ENCODE assay signal across 12 mouse cellular contexts in genomic region chr5:149427277-149428060, GRCm38 (mm10). TPM values are rescaled to one million over a fixed set of nuclear protein-coding genes. Genes with fewer than 3 reads are reported as not detected.
DNase-seq lines count a peak whose midpoint lies in the region; ATAC-seq lines count a peak whose summit lies in the region.
"Had no signal": no experiment of that assay in that cellular context is flagged by ENCODE, and none has a peak within 500 bp of the region (broad histone marks: within the 10 kb centered on the region; RNA-seq: fewer than 3 reads in every experiment).

No protein-coding gene starts in this region.

- H3K9ac ChIP-seq in liver, embryonic 11.5 days (ENCODE audit: low read depth, low read length), result no peak overlapping the region
- H3K9ac ChIP-seq in forebrain, embryonic 15.5 days (replicated peaks), result no peak overlapping the region
- H3K9ac ChIP-seq in stomach, embryonic 16.5 days (ENCODE audit: low read length), result no peak overlapping the region
- H3K9ac ChIP-seq: lung, embryonic 15.5 days had no signal

- no peaks in the 10 kb centered on the region for H3K27me3 ChIP-seq in liver, embryonic 11.5 days (replicated peaks; ENCODE audit: control insufficient read depth, insufficient read depth, low read length)
- H3K27me3 ChIP-seq in forebrain, embryonic 15.5 days, result no peaks in the 10 kb centered on the region
- H3K27me3 ChIP-seq in stomach, embryonic 16.5 days (ENCODE audit: control insufficient read depth, insufficient read depth, low read length), result no peaks in the 10 kb centered on the region
- H3K27me3 ChIP-seq: heart, embryonic 13.5 days; lung, embryonic 15.5 days had no signal

- DNase-seq in liver, embryonic 11.5 days (ENCODE audit: low spot score), result no peak
- DNase-seq in liver, result no peak
- no peak for DNase-seq in layer of hippocampus, postnatal 36 days
- no peak for DNase-seq in c-Kit-positive CD71-positive TER-119-positive erythroid progenitor cells, embryonic 14.5 days (ENCODE audit: low spot score)
- DNase-seq: gastrocnemius, adult 2 months had no signal

- H3K4me1 ChIP-seq in liver, embryonic 11.5 days (replicated peaks; ENCODE audit: control insufficient read depth, insufficient read depth, low read length), result peaks cover 16% of the 10 kb centered on the region
- peaks cover 22% of the 10 kb centered on the region for H3K4me1 ChIP-seq in forebrain, embryonic 15.5 days
- H3K4me1 ChIP-seq in stomach, embryonic 16.5 days (ENCODE audit: control insufficient read depth, insufficient read depth, low read length), result peaks cover 18% of the 10 kb centered on the region

- ATAC-seq in liver, embryonic 11.5 days (replicated peaks; ENCODE audit: low FRiP score), result no peak
- ATAC-seq in activated CD4-positive, CD25-positive, alpha-beta regulatory T cell, adult 4 months, result peak; percentile 57
- ATAC-seq in forebrain, embryonic 15.5 days (replicated peaks), result no peak
- ATAC-seq in stomach, embryonic 16.5 days (ENCODE audit: insufficient read depth, low FRiP score), result no peak

- H3K36me3 ChIP-seq in liver, embryonic 11.5 days (ENCODE audit: control insufficient read depth, insufficient read depth, low read length), result no peaks in the 10 kb centered on the region
- no peaks in the 10 kb centered on the region for H3K36me3 ChIP-seq in forebrain, embryonic 15.5 days
- H3K36me3 ChIP-seq in stomach, embryonic 16.5 days (ENCODE audit: control insufficient read depth, insufficient read depth, low read length), result no peaks in the 10 kb centered on the region
- H3K36me3 ChIP-seq: heart, embryonic 13.5 days; lung, embryonic 15.5 days had no signal

- H3K9me3 ChIP-seq in liver, embryonic 11.5 days (ENCODE audit: control insufficient read depth, low read length), result no peaks in the 10 kb centered on the region
- no peaks in the 10 kb centered on the region for H3K9me3 ChIP-seq in forebrain, embryonic 15.5 days
- H3K9me3 ChIP-seq in stomach, embryonic 16.5 days (replicated peaks; ENCODE audit: control insufficient read depth, low read length), result no peaks in the 10 kb centered on the region
- H3K9me3 ChIP-seq: heart, embryonic 13.5 days; lung, embryonic 15.5 days had no signal

- no peak overlapping the region for H3K4me3 ChIP-seq in liver, embryonic 11.5 days (ENCODE audit: low read depth, low read length)
- H3K4me3 ChIP-seq in forebrain, embryonic 15.5 days, result no peak overlapping the region
- no peak overlapping the region for H3K4me3 ChIP-seq in stomach, embryonic 16.5 days (replicated peaks; ENCODE audit: low read length)
- H3K4me3 ChIP-seq: gastrocnemius, adult 2 months; heart, embryonic 13.5 days; lung, embryonic 15.5 days had no signal

- WGBS in liver, embryonic 11.5 days, result 83% methylated on average over 8 of the region's 8 CpGs
- WGBS in forebrain, embryonic 15.5 days, result 90% methylated on average over 8 of the region's 8 CpGs
- WGBS in stomach, embryonic 16.5 days, result 90% methylated on average over 8 of the region's 8 CpGs

- peak overlapping the region; percentile 55; the same call in 1 of the 2 replicates for H3K4me2 ChIP-seq in liver, embryonic 11.5 days
- H3K4me2 ChIP-seq in forebrain, embryonic 15.5 days (replicated peaks), result no peak overlapping the region
- H3K4me2 ChIP-seq in stomach, embryonic 16.5 days (ENCODE audit: low read depth, low read length), result no peak overlapping the region

- H3K27ac ChIP-seq in liver, embryonic 11.5 days (ENCODE audit: low read depth, low read length), result peak overlapping the region; percentile 85
- H3K27ac ChIP-seq in forebrain, embryonic 15.5 days (replicated peaks), result peak overlapping the region; percentile 78; the same call in 1 of the 2 replicates
- 0 out of 2 replicates have a peak overlapping the region, but pooled peaks have one; percentile 89 for H3K27ac ChIP-seq in stomach, embryonic 16.5 days (ENCODE audit: low read length)
- H3K27ac ChIP-seq: gastrocnemius, adult 2 months had no signal

RNA-seq across cellular contexts. Expression of gene Tex26, which starts 12.0 kb away (rescaled TPM):
- 0.48 and 0.62 TPM in 2 replicates for polyA plus RNA-seq in liver, embryonic 11.5 days (2014; fragmentation: Nextera tagmentation; extraction: Ambion mirVana)
- polyA plus RNA-seq in activated CD4-positive, CD25-positive, alpha-beta regulatory T cell, adult 4 months (2017; shearing (Covaris generic)), result not detected
- 1.3 and 2.1 TPM in 2 replicates for polyA plus RNA-seq in forebrain, embryonic 15.5 days (2015; fragmentation: Nextera tagmentation; extraction: Ambion mirVana)
- 0.54 and 0.59 TPM in 2 replicates for polyA plus RNA-seq in stomach, embryonic 16.5 days (2015; fragmentation: Nextera tagmentation; extraction: Ambion mirVana)
- total RNA-seq in layer of hippocampus, postnatal 36 days (2021), result under 1 TPM; 0.30 to 0.73 TPM
- total RNA-seq: gastrocnemius, adult 2 months; left cerebral cortex, postnatal 25 days had no signal

RNA-seq across cellular contexts. Expression of gene Medag, which starts 15.9 kb away (rescaled TPM):
- polyA plus RNA-seq in liver, embryonic 11.5 days (2014; fragmentation: Nextera tagmentation; extraction: Ambion mirVana), result 0.75 and 1.2 TPM in 2 replicates
- 1 to 10 TPM; 1.2 to 1.6 TPM for polyA plus RNA-seq in activated CD4-positive, CD25-positive, alpha-beta regulatory T cell, adult 4 months (2017; shearing (Covaris generic))
- polyA plus RNA-seq in forebrain, embryonic 15.5 days (2015; fragmentation: Nextera tagmentation; extraction: Ambion mirVana), result 0.95 and 1.7 TPM in 2 replicates
- polyA plus RNA-seq in stomach, embryonic 16.5 days (2015; fragmentation: Nextera tagmentation; extraction: Ambion mirVana), result 4.0 and 4.4 TPM in 2 replicates
- total RNA-seq in layer of hippocampus, postnatal 36 days (2021), result 1 to 10 TPM; 2.8 to 3.2 TPM
- total RNA-seq: ES-E14 had no signal
